Mouse (Mus musculus): Measurements from ENCODE around the gene Ptgir. TPM values are rescaled to one million over a fixed set of nuclear protein-coding genes. Genes with fewer than 3 reads are reported as not detected.

The Ptgir gene
- 1.3 TPM in 2 replicates for polyA plus RNA-seq (2015; fragmentation: Nextera tagmentation; extraction: Ambion mirVana)

DNA sequence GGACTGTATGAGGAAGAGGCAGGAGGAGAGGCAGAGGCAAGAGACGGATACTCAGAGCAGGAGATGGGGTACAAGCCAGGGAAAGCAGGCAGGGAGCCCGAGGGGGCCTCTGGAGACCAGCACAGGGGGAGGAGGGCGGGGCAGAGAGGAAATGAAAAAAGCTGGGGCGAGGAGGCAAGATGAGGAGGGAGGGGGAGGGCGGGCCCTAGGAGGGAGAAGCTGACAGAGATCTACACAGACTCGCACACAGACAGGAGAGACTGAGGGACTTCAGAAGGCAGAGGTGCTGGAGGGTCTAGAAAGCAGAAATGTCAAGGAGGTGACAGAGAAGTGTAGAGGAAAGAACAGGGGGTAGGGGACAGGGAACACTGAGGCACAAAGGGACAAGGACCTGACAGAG, at the start of gene Ptgir:
Gene Ptgir, plus strand, starts transcription at position 210 of the 400 bp plus-strand sequence.

DNA sequence AGATGAGACGGTGACA, 31.2 kb upstream of the Ptgir start, which contains the start of gene Dact3:
Gene Dact3, plus strand, starts transcription at position 8 of the 16 bp plus-strand sequence.

DNA sequence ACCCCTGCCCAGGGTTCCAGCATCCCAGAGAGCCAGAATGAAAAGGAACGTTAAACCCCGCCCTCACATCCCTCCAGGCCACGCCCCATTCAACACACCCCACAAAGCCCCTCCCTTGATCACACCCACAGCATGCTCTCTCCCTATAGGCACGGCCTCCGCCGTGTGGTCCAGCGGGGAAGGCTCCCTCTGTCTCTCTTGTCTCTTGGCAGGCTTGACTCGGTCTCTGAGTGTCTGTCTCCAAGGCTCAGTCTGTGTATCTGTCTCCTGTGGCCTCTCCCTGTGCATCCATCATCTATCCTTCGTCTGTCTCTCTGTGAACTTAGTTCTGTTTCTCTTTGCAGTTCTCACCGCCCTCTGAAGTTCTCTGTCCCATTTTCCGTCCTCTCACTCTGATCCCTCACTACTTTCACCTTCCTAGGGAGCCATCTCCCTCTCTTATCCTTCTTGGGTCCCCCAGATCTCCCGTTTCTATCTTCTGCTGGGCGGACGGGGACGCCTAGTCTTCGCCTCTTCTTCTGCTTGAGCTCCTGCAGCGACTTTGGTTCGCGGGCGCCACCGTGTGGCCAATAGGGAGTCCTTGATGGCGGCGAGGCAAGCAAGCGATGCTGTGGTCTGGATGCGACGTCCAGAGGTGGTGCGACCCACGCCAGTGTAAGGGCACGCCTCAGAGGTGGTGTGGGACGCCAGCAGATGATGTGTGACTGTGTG, 14.5 kb upstream of the Ptgir start, which contains the start of gene Gng8:
Gene Gng8, plus strand, starts transcription at position 146 of the 711 bp plus-strand sequence.

DNA sequence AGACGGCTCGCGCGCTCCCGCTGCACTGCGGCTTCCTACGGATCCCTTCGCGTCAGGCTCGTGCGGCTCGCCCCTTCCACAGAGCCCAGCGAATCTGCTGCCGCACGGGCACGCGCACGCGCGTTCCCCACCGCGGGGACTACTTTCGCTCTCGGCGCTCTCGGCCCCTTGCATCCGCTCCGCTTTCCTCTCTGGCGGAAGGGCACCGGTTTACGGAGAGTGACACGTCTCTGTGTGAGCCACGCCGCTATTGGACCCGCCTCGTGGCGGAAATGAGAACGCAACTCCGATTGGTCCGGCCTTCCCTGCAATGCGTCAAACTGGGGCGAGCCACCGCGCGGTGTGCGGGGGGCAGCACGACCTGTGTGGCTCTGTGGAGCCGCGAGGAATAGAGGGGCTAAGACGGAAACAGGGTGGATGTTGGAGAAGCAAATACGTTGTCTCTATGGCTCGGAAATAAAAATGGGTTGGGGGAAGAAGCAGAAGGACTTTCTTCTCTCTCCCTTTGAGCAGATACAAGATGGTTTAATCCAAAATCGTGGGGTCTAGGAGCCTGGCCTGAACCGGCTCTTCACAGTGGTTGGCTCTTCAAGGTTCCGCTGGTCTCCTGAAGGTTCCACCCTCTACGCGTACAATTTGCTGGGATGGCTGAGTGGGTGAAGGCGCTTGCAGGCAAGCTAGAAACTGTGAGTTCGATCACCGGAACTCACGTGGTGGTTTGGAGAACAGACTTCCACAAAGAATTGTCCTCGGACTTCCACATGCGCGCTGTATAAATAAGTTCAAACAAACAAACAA, 17.9 kb downstream of the Ptgir start, which contains the start of gene Calm3:
Gene Calm3, minus strand, starts transcription at position 78 of the 798 bp plus-strand sequence.

DNA sequence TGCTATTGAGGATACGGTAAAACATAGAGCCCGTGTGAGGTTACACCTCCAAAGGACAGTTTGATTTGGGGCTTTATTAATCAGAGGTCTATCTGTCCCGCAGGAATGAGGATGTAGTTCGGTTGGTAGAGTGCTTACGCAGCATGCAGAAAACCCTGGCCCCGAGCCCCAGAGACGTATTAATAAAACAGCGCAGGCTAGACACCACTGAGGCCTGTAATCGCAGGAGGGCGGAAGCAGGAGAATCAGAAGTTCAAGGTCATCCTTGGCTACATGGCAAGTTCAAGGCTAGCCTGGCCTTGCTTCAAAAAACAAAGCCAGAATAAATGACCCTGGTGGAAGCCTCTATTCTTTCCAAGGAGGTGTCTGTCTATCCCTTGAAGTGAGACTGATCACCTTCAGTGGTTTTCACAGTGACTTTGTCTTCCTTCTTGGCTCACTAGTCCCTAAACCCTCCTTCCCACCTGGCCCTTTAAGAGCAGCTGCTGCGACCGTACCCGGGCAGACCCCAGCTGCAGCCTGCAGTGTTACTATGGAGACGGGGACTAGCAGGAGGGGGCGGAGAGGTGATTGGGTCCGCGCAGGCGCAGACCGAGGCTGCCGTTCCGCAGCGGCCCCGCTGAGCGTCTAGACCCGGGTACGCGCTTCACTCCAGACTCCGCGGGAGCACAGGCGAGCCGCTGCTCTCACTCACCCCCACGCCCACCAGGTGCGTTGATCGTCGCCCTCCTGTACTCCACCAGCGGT, 37.9 kb downstream of the Ptgir start, which contains the start of gene Pnmal2:
Gene Pnmal2, plus strand, starts transcription at position 622 of the 747 bp plus-strand sequence.

DNA sequence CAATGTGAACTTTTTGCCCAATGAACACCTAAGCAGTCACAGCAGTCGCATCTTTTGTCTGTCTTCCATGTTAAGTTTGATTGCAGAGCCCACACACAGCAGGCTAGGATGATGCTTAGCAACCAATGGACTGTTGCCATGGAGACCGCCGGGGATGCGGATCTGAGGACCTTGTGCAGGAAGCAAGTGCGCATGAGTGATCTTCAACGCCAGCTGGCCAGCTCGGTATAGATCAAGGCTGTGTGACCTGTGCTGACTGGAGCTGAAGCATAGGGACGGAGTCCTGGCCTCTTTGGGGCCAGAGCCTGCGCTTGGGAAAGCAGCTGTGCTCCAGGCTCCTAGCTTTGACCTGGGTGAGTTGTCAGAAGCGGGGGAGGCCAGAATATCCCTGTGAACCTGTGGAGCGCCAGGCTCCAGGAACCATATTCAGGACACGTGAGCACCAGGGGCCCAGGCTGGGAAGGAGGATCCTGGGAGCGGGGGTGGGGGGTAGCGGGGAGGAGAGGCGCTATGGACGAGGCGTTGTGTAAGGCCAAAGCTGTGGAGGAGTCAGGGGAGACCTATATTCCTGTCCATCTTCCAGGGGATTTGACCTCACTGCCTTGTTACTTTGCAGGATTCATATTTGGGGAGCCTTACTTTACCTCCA, 53.4 kb downstream of the Ptgir start, which contains the start of gene Pnmal1:
Gene Pnmal1, plus strand, starts transcription at position 141 of the 649 bp plus-strand sequence.

Other genes starting within 250 kb of the Ptgir start
- gene Ceacam15, start 230.8 kb upstream of the Ptgir start, polyA plus RNA-seq (2015; fragmentation: Nextera tagmentation; extraction: Ambion mirVana) = not detected in 2 replicates
- not detected in 2 replicates for gene Ceacam9, start 184.6 kb upstream of the Ptgir start, polyA plus RNA-seq (2015; fragmentation: Nextera tagmentation; extraction: Ambion mirVana)
- 296 and 301 TPM in 2 replicates for gene Ap2s1, start 168.1 kb upstream of the Ptgir start, polyA plus RNA-seq (2015; fragmentation: Nextera tagmentation; extraction: Ambion mirVana)
- gene Slc1a5, start 125.2 kb upstream of the Ptgir start, polyA plus RNA-seq (2015; fragmentation: Nextera tagmentation; extraction: Ambion mirVana) = 32.6 and 34.6 TPM in 2 replicates
- 53.2 and 53.6 TPM in 2 replicates for gene Strn4, start 90.6 kb upstream of the Ptgir start, polyA plus RNA-seq (2015; fragmentation: Nextera tagmentation; extraction: Ambion mirVana)
- 20.1 and 20.4 TPM in 2 replicates for gene Fkrp, start 89.8 kb upstream of the Ptgir start, polyA plus RNA-seq (2015; fragmentation: Nextera tagmentation; extraction: Ambion mirVana)
- 6.5 and 9.0 TPM in 2 replicates for gene Prkd2, start 63.6 kb upstream of the Ptgir start, polyA plus RNA-seq (2015; fragmentation: Nextera tagmentation; extraction: Ambion mirVana)
- 4.1 and 8.1 TPM in 2 replicates for gene Dact3, start 31.2 kb upstream of the Ptgir start, polyA plus RNA-seq (2015; fragmentation: Nextera tagmentation; extraction: Ambion mirVana)
- 2.6 and 3.4 TPM in 2 replicates for gene Gng8, start 14.7 kb upstream of the Ptgir start, polyA plus RNA-seq (2015; fragmentation: Nextera tagmentation; extraction: Ambion mirVana)
- gene Calm3, start 17.6 kb downstream of the Ptgir start, polyA plus RNA-seq (2015; fragmentation: Nextera tagmentation; extraction: Ambion mirVana) = 126 and 136 TPM in 2 replicates
- 17.8 and 18.2 TPM in 2 replicates for gene Pnmal2, start 38.2 kb downstream of the Ptgir start, polyA plus RNA-seq (2015; fragmentation: Nextera tagmentation; extraction: Ambion mirVana)
- 7.1 and 9.2 TPM in 2 replicates for gene Pnmal1, start 53.2 kb downstream of the Ptgir start, polyA plus RNA-seq (2015; fragmentation: Nextera tagmentation; extraction: Ambion mirVana)
- gene Gm42372, start 76.6 kb downstream of the Ptgir start, polyA plus RNA-seq (2015; fragmentation: Nextera tagmentation; extraction: Ambion mirVana) = 0.51 and 0.99 TPM in 2 replicates
- 9.0 and 13.9 TPM in 2 replicates for gene Ccdc8, start 86.2 kb downstream of the Ptgir start, polyA plus RNA-seq (2015; fragmentation: Nextera tagmentation; extraction: Ambion mirVana)
- gene Ppp5c, start 121.4 kb downstream of the Ptgir start, polyA plus RNA-seq (2015; fragmentation: Nextera tagmentation; extraction: Ambion mirVana) = 44.2 and 54.7 TPM in 2 replicates
- 3.5 and 6.6 TPM in 2 replicates for gene Hif3a, start 155.9 kb downstream of the Ptgir start, polyA plus RNA-seq (2015; fragmentation: Nextera tagmentation; extraction: Ambion mirVana)
- 0.80 and 1.0 TPM in 2 replicates for gene Psg16, start 167.6 kb downstream of the Ptgir start, polyA plus RNA-seq (2015; fragmentation: Nextera tagmentation; extraction: Ambion mirVana)
- gene Ceacam3, start 243.8 kb downstream of the Ptgir start, polyA plus RNA-seq (2015; fragmentation: Nextera tagmentation; extraction: Ambion mirVana) = not detected in 2 replicates